Mouse (Mus musculus): ENCODE measurements around the gene St6galnac6.

The St6galnac6 gene

DNA sequence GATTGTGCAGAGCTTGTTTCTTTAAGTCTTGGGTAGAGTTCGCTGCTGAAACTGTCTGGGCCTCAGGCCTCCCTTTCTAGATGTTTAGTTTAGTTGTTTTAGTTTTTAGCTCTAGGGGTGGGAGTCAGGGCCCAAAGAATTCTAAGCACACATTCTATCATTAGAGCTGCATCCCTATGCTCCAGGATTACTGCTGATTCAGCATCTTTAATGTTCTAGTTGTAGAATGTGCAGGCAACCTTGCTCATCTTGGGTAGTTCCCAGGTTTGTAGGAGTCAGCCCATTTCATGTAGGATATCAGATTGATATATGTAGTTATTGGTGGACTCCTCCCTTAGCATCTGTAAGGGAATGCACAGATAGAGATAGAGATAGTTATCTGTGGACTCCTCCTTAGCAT, 17.6 kb downstream of the St6galnac6 start:
- no peak for ATAC-seq (ENCODE audit: low TSS enrichment)

DNA sequence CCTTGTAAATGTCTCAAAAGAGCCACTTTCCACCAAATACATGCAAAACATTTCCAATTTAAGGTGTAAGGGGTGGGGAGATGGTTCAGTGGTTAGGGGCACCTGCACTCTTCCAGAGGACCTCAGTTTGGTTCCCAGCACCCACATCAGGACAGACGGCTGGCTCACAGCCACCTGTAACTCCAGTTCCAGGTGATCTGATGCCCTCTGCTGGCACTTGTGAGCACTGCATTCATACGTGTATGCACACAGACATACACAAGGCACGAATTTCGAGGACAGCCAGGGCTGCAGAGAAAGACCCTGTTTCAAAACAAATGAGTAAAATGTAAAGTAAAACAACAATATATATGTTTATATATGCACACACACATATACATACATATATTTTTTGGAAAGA, 18.1 kb downstream of the St6galnac6 start:
- ATAC-seq (ENCODE audit: low TSS enrichment): no peak

DNA sequence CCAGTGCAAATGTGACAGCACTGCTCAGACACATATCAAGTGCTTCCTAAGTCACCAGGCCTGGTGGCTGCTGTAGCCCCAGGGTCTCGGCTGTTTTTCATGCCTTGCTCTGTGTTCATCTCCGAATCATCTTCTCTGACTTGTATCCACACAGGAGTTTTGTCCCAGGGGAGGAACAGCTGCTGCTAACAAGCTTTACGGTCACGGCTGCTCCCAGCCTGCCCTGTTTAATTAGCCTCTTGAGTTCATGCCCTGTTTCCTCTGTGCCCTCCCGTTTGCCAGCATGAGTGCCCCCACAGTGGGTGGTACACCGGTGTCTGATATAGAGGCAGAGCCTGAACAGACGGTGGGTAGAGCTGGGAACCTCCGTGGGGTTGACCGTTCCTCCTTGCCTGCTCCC, 18.5 kb downstream of the St6galnac6 start:
- ATAC-seq (ENCODE audit: low TSS enrichment): no peak

DNA sequence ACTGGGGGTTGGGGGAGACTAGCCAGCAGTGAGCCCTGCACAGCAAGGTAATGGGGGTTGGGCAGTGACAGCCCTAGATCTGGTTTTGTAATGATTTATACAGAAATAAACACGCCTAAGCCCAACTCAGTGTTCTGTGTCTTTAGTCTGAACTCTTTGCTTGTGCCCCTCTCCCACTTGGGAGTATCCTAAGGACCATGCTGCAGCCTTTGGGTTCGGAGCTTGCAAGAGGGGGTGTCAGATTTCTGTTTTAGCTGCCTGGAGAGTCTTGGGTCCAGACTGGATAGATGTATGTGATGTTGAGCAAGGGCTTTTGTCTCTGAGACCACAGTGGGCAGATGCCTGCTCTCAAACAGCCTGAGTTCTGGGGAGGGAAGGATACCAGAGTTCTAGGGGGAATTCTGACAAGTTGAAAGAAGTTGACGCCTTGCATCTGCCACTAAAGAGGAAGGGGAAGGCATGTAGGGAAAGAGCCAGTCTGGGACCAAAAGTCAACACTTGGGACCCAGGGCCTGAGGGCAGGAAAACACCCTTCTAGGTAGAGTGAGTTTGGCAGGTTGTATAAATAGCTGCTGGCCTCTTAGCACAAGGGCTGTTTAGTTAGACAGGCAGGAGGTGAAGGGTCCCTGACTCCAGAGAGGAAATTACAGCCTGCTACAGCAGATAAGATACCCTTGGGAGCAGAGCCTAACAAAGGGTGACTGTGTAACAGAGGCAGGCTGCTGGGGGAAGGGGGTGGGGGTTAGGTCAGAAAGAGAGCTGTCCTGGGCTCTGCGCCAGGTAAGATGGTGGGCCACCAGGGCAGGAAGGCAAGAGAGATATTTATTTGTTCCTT, 21.4 kb downstream of the St6galnac6 start:
- ATAC-seq (ENCODE audit: low TSS enrichment): no peak

DNA sequence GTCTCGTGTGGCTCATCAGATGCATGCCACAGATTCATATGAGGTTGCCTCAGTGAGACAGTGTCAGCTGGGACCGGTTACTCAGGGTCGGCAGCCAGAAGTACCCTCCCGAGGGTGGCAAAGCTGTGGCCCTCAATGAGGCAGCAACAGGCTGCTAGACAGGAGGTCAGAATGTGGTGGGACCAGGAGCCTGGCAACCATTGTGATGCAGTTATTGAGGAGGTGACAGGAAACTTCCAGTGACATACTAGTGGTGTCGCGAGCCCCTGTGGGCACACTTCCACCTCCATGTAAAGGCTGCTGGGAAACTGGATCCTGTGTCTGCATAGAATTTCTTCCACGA, 22.0 kb downstream of the St6galnac6 start, which contains the start of gene Ak1:
Gene Ak1, plus strand, starts transcription at position 242 of the 343 bp plus-strand sequence.
- no peak for ATAC-seq (ENCODE audit: low TSS enrichment)

DNA sequence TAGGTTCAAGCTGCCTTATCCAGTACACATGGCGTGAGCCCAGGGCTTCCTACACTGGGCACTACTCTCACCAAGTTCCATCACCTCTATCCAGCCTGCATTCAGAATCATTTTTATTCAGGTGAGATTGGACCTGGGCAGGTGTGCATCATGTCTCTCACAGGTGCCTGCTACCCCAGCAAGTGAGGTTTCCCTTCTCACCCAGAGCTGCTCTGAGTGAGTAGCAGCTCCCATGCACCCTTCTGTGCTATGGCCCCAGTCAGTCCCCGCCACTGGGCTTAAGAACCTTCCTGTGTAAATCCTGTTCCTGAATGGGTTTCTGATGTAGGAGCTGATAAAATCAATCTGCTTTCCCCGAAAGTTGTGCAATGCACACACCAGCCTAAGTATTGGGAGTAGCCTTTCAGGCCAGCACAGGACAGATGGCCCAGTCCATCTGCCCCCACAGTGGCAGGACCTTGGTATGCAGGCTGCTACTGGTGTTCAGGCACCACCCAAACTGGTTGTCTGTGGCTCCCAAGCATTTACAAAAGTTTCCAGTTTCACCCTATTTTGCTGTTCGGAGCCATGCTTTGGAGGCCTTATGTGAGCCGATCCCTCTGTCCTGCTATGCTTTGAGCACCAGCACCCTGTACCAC, 24.7 kb downstream of the St6galnac6 start:
- no peak for ATAC-seq (ENCODE audit: low TSS enrichment)

DNA sequence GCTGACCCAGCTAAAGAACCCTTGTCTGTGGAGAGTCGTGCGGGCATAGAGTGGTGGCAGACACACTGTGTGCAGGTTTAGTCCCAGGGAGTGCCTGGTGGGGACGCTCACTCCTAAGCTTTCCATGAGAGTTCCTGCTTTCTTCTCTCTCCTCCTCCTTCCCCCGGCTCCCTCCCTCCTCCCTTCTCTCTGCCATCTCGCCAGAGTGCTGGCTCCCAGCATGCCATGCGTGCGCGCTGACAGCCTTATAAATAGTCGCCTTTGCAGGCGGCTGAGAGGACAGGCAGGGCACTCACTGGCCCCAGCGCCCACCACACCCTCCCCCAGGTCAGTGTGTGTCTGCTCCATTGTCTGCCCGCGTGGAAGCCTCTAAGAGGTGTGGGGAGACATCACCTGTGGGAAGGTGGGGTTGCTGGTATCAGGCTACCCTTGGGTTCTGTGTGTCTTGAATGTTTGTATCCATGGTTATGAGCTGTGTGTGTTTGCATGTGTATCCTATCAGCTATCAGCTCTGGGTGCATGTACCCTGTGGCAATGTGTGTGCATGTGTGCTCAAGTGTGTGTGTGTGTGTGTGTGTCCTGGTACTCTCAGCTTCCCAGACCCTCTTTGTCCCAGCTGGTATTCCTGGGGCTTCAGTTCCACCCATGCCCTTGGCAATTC, 25.8 kb downstream of the St6galnac6 start:
- peak; percentile 81 for ATAC-seq (ENCODE audit: low TSS enrichment)

DNA sequence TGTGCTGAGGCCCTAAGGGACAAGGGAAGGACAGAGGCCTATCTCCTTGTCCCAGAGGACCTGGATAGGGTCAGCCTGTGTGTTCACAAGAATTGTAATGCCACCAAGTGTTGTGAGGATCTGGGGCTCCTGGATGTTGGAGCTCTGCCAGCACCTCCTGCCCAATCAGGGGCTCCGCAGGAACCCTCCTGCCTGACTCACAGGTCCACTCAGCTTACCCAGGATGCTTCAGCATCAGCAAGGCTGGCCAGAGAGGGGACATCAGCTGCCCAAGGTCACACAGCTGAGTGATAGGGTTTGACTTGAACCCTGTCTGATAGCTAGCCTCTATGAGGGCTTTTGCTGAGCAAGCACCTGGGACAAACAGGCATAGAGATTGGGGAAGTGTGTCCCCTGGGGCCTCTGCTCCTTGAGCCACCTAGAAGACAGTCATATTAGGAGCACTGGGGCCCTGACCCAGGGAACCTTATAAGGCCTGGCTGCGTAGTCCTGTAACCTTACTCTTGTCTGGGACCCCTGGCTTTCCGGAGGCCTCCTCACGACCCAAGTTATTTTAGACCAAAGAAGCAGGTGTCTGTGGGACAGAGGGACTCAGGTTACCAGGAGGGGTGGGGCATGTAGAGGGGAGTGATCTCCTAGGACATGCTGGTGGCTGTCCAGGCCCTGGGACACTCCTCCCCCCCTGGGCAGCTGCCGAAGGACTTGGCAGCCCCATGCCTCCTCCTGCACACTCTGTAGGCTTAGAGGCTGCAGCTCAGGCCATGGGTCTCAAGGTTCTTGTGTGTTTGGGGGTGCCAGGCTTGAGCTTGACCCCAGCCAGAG, 26.6 kb downstream of the St6galnac6 start:
- peak; percentile 13; the same call in 1 of the 2 replicates for ATAC-seq (ENCODE audit: low TSS enrichment)

DNA sequence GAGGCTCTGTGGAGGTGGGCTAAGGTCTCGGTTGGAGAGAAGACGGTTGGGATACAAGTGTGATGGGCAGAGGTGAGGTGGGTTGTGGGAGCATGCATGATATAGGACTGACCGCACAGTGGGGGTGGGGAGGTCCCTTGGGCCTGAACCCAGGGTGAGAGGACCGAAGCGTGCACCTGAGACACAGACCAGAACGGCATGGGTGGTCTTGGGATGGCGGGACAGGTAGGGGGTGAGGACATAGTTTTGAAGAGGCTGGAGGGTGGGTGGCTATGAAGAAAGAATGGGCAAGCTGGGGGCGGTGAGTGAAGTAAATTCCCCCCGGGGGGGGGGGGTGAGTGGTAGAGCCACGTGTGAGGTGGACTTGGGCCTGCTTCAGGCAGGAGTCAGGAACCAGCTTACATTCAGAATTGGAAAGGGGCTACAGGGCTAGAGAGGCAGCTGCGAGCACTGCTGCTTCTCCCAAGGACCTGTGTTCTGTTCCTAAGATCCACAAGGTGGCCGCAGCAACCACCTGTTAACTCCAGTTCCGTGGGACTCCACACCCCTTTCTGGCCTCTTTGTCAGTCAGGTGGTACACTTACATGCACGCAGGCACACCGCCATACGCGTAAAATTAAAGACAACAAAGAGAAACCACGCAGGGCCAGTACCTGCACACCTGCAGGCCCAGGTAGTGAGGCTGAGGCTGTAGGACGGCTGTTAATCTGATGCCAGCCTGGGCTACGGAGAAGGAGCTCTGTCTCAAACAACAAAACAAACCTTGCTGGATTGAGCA, 27.9 kb downstream of the St6galnac6 start:
- ATAC-seq (ENCODE audit: low TSS enrichment): no peak

DNA sequence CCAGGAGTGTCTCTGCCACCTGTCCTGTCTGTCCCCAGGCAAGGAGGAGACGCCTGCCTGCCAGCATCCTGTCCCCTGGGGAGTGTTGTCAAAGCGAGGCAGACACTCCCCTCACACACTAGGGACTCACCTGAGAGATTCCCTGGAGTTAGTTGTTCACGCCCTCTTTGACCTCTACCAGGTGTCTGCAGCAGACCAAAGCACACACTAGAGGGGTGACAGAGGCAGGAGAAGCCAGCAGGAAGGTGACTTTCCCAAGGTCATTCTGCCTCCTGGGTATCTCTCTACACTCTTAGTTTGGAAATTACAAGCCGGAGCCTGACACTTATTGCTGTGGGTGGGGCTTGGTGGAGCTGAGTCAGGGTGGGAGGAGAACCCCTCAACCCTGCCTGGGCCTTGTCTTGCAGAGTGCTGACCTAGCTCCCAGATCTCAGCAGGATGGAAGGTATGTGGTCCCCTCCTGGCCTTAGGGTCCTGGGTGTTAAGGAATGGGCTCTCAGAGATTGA, 28.6 kb downstream of the St6galnac6 start:
- no peak for ATAC-seq (ENCODE audit: low TSS enrichment)

DNA sequence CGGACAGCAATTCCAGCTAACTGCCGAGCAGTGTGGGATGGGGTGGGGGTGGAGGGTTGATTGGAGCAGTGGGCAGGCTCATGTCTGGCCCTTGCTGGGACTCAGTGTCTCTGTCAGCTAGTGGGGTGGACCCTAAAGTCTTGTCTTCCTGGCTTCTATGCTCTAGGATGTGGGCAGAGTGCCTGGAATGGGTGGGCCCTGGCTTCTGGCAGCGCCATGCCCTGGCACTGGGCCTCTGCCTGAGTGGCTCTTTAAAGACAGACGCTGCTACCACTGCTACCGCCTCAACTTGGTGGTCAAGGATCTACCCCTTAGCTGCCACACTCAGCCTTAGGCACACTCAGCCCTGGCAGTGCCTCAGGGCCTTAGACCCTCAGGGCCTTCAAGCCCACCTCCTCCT, 29.2 kb downstream of the St6galnac6 start:
- ATAC-seq (ENCODE audit: low TSS enrichment): no peak

DNA sequence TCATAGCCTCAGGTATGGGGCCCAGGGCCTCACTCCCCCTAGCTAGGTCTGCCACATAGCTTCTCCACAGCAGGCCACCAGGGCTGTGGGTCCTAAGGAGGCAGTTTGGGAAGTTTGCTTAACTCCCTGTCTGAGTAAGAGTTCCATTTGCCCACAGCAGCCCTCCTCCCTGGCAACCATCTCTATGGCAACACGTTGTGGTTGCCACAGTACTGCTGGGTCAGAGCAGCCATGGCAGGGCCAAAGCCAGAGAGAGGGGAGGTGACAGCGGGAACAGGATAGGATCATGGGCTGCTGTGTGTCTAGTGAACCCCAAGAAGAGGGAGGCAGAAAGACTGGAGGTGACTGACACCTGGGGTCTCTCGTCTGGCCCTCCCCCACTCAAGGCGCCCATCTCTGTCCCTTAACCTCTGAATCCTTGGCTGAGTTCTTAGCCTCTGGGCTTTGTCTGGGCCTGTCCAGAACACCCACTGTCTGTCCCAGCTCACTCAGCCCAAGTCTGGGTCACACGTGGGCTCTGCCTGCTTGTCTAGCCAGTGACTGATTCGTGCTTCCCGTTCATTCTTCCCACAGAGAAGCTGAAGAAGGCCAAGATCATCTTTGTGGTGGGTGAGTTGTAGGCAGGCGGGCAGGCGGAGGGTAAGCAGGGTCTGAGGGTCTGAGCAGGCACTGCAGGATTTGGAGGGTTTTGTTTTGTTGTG, 29.9 kb downstream of the St6galnac6 start:
- ATAC-seq (ENCODE audit: low TSS enrichment): no peak

DNA sequence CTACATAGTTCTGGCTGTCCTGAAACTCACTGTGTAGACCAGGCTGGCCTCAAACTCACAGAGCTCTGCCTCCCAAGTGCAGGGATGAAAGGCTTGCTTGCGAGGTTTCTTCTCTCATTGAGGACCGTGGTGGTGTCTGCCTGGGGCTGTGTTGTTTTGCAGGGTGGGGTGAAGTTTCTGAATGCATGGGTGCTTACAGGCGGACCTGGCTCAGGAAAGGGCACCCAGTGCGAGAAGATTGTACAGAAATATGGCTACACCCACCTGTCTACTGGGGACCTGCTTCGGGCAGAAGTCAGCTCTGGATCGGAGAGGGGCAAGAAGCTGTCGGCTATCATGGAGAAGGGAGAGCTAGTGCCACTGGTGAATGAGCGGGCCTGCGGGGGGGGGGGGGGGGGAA, 30.5 kb downstream of the St6galnac6 start:
- no peak for ATAC-seq (ENCODE audit: low TSS enrichment)

DNA sequence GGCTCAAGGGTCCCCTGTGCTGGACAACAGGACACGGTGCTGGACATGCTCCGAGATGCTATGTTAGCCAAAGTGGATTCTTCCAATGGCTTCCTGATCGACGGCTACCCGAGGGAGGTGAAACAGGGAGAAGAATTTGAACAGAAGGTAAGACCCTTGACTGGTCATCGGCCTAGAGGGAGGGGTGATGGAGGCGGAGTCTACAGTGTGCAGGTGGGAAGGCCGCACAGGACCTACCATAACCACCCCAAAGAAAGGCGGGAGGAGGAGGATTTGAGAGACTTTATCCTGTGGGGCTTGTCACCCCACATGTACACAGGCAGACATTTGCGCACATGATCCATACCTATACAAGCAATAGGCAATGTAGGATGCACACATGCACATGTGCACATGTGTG, 31.5 kb downstream of the St6galnac6 start:
- no peak for ATAC-seq (ENCODE audit: low TSS enrichment)

DNA sequence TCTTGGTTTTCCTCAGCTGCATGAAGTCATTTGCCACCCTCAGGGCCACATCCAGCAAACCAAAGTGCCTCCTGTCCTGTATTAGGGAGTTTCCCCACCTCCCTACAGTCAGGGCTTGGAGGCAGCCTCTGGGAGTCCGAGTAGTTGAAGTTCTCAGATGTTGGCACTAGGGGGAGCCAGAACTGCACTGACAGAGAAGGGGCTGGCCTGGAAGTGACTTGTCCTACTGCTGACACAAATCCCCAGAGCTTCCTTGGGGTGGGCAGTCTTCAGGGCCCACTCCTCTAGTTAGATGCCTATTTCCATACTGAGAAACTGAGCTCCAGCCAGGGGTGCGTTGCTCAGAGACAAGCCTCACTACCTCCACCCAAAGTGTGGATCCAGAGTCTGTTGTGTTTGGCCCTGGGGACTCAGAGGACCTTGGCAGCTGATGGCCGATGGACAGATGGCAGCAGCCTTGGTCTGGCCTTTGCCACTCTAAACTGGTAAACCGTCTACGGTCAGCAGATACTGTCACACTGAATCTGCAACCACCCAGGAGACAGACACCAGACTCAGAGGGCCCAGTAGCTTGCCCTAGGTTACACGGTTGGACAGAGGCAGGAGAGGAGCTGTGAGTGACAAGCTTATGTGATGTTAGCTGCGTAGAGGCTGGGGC, 32.4 kb downstream of the St6galnac6 start:
- peak; percentile 55; the same call in 1 of the 2 replicates for ATAC-seq (ENCODE audit: low TSS enrichment)

DNA sequence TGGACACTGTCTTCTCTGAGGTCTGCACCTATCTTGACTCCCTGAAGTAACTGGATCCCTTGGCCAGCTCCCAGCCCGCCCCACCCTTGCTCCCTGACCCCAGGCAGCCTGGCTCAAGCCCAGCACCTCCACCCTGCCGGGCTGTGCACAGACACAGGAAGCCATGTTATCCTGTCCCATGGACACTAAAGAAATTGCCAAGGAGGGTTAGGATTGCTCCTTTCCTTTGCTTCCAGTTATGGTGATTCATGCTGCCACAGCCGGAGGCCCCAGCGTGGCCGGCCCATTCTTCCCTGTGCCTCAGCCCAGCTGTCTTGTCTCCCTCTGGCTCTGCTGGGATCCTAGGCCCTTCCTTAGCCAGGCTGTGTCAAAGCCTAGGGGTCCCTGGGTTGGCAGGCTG, 34.2 kb downstream of the St6galnac6 start:
- ATAC-seq (ENCODE audit: low TSS enrichment): no peak

DNA sequence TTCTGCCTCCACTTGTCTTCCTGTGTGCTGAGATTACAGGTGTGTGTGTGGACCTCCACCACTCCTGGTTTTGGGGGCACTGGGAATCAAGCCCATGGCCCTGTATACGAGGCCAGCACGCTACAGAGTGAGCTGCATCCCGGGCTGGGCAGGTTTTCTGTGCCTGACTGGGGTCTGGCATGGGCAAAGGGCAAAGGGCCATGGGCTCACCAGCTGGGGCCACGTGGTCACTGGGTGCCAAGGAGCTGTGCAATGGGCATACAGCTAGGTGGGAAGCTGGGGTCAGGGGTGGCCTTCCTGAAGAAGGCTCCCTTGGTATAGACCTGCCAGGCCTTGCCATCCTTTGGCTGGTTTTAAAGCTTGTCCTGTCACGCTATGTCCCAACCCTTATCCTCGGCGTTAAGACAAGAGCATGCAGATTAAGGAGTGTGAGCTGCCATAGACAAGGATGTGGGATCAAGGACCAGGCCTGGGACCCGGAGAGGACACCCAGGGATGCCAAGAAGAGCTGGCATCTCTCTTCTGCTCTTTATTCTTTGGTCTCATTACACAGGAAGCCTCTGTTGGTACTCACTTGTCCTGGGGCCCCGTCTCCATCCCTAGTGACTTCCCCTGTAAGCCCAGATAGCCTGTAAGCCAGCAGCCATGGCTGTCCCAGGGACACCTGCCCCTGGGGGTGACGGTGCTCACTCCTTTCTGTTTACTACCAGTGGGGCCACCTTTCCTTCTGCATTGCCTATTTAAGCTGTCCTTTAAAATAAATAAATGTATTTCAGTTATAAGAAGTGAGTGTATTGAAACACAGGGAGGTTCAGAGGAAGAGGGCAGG, 35.0 kb downstream of the St6galnac6 start:
- ATAC-seq (ENCODE audit: low TSS enrichment): no peak

DNA sequence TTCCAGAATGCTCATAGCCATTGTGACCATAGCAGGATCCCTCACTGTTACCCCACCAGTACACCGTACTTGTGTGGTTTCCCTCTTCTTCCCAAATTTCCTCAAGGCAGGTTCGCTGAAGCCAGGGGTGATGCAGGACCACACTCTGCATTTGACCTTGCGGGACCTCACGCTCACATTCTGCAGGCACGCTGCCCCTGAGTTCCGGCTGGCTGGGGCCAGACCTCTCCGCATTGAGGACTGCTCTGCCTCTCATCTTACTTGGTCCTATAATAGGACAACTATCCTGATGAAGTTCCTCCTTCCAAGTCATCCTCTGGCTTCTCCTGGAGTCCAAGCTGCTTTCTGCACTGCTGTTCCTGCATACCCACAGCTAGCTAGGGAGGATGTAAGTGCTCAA, 37.1 kb downstream of the St6galnac6 start:
- no peak for ATAC-seq (ENCODE audit: low TSS enrichment)

DNA sequence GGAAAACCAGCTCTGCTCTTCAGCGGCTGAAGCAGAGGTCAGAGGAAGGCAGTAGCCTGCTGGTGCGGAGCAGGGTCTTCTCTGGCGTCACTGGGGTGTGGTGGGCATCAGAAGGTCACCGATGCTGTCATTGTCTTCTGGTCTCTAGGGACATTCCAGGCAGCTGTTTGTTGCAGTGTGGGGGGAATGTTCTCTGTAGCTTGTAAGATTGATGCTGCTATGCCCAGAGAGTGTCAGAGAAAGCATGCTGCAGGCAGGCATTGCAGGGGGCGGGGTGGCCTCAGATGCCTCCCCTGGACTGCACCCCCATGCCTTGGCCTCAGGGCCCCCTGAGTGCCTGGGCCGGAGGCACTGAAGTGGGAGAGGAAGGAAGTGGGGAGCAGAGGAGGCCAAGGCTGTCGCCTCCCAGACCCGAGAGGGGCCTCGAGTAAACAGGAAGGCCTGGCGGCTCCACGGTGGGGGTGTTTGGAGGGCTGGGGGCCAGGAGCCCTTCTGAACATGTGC, 38.3 kb downstream of the St6galnac6 start:
- ATAC-seq (ENCODE audit: low TSS enrichment): no peak
